Mouse (Mus musculus): ENCODE measurements at regions not wholly inside any gene's neighbourhood (a gene's known extent, or its start where the extent isn't known, plus 50 kb on each side); places are given as distances from the start of the nearest gene placed in this dataset.

- DNase-seq = no peak
Observed at GRCm38 (mm10) chr9:23535872-23536271, 313.0 kb downstream of the Bmper start.

DNA sequence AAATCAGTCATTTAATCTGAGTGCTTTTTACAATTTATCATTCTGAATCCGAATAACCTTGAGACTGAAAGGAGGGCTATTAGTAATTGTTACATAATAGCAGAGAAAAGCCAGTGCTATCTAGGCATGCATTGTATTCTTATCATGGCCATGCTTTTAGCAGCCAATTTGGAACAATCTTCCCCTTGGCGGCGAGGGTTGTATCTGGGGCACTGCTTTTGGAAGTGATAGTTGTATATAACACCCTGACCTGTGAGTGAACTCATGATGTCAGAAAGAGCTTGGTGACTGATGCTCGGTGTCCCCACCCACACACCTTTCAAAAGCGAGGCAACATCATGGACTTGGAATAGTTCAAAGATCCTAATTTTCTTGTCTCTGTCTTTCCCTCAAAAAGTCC lies 315.2 kb downstream of the Bmper start:
- peak; percentile 4 for DNase-seq

GRCm38 (mm10) chr9:23551692-23552091 lies 328.8 kb downstream of the Bmper start:
- no peak for DNase-seq

GRCm38 (mm10) chr9:23553766-23554165 lies 330.9 kb downstream of the Bmper start:
- peak; percentile 9 to 10 for DNase-seq

DNA sequence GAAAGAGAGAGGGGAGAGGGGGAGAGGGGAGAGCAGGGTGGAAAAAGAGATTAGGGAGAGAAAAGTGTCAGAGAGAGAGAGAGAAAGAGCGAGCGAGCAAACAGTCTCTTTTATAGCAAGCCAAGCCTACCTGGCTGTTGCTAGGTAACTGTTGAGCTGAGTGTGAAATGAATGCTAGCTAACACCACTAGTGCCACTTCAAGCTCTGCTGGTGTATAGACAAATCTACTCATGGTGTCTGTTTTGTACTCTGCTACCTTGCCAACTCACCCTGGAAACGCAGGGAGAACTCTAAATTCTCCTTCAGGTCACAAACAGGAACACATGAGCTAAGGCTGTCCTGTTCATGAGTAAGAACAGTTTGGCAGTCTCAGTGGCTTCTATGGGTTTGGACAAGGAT lies 334.7 kb downstream of the Bmper start:
- no peak for DNase-seq

DNA sequence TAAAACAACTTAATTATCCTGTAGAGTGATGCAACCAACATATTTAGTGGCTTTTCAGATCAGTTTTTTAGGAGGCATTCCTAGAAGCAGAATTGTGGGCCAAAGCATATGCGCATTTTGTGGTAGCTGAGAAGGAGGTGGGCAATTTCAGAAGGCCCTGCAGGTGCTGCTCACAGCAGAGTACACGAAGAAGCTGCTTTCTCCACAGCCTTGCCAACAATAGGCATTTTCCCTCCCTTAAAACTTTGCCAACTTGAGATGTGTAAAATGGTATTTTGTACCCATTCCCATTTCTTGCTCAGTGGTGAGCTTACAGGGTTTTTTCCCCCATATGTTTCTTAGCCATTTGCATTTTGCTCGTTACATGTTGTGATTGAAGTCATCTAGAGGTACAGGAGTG lies 339.0 kb downstream of the Bmper start:
- DNase-seq = no peak

- no peak for DNase-seq
Observed at GRCm38 (mm10) chr9:23567081-23567480, 344.2 kb downstream of the Bmper start.

- peak; percentile 7 to 48 for DNase-seq
Observed at GRCm38 (mm10) chr9:23570150-23570549, 347.3 kb downstream of the Bmper start.

DNA sequence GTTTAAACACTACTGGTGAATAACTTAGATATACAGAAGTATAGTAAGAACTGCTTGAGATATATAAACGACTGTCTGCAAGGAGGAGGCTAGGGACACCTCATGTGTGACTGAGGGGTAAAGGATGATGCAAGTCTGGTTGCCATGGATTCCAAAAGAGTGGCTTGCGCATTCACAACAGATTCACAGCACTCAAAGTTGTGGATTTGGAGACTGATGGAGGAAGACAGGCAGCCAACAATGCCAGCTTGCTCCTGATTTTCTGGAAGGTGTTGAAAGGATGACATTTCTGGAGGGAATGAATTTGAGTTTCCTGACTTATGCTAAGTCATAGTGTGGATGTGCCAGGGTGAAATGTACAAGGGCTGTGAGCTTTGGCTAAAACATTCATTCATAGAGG lies 353.4 kb downstream of the Bmper start:
- no peak for DNase-seq

DNA sequence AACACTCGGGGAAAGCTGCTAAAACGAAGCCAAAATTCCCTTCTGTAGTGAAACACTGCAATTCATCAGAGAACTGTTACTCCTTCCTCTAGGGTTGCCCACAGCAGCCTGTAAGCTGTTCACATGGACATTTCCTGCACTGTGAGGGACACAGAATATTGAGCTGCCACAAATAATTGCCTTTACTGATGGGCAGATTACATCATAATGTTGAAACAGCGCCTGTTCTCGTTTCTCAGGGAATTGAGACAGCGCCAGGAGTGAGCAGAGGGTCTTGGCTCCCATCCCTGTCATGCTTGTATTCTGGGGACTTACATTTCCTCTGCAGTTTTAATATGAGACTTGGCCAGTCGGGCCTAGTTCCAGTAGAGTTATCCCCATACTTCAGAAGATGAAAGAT lies 357.3 kb downstream of the Bmper start:
- peak in 1 of 2 experiments; percentile 13 for DNase-seq

GRCm38 (mm10) chr9:23581039-23581606 lies 358.2 kb downstream of the Bmper start:
- peak; percentile 79 to 86 for DNase-seq

DNA sequence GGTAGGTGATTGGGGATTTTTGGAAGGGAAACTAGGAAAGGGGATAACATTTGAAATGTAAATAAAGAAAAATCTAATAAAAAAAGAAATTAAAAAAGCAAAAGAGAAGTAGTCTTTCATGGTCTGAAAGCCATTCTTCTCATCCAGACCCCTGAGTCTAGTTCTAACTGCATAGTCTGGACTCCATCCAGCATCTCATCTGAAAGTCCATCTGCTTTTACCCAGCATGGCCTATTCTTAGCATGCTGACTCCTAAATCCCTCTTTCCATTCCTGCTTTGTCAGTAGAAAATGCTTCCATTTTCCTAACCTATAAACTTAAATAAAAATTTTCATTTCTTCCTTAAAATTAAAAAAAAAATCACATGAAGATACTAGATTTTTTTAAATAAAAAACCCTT lies 361.7 kb downstream of the Bmper start:
- DNase-seq = no peak

DNA sequence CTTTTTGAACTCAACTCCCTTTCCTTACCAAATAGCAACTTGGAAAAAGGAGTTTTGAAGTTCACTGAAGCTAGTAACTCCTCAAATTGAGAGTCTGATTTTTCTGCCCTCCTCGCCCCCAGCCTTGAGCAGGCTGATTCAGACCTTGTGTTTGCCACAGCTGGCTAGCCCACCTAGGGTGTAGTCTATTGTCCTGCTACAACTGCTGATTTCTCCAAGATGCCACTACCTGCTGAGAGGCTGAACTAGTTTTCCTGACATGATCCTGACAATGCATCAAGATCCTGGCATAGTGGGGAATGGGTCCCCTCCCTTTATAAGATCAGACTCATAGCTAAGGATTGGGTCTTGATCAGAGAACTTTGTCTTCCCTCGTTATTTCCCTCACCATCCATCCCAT lies 366.1 kb downstream of the Bmper start:
- DNase-seq = no peak

GRCm38 (mm10) chr9:23591906-23592305 lies 369.0 kb downstream of the Bmper start:
- no peak for DNase-seq

DNA sequence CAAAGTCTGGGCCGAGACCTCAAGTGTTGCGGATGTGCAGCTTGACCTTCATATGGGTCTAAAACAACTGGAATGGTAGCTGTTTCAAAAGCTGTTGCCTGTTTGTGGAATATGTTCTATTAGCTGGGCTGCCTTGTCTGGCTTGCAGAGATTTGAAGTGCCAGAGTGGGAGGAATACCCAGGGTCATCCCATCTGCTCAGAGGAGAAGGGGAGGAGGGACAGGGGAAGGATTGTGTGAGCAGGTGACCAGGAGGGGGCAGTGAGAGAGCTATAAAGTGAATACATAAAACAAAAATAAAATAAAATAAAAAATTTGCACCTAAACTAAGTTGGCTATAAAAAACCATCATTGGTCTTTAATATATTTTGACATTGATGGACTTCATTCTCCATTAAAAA lies 377.7 kb downstream of the Bmper start:
- no peak for DNase-seq
